Mouse (Mus musculus) spleen, adult 18-20 months (tissue): ENCODE results near the gene Ppm1g.

Experiments
- DNase-seq, 2 experiments: peaks; one replicate each; pipeline ENCODE4 v3.0.0; 2022; ENCODE audit warnings: mixed read lengths in 2 of 2

Gene Ppm1g

DNA sequence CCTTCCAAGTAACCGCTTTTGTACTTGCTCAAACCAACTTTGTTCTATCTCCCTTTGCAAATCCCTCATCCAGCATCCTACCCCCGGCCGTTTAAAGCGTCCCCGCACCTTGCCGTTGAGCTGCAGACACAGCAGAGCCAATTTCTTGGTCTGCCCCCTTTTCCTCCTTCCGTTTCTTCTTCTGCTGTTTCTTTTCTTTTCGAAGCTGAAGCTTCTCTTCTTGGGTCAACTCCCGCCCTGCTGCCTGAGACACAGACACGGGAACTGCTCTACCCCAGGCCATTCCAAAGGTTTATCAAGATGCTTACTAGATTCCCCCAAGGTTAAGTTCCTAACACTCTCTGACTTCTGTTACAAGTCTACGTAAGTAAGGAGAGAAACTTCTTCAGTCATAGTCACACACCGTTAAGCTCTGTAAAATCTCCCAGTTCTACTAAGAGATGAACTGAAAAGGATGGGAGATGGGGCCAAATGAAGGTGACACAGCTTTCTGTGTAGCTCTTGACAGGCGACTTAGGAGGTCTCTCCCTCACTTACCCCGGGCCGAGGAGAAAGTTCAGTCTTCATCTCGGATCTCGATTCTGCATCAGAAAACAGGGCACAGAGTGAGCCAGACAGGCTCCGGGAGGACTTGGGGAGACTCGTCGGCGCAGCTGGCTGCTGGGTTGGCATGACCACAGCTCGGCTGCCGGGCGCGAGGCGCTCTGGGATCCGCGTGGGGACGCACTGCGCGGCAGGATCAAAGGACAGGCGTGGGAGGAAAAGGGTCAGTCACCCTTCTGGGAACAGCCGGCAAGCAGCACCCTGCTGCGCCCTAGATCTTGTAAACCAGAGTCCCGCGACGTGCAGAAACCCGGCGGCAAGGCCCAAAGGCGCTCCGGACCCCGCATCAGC, 28.2 kb downstream of the Ppm1g start:
- no peak for DNase-seq

DNA sequence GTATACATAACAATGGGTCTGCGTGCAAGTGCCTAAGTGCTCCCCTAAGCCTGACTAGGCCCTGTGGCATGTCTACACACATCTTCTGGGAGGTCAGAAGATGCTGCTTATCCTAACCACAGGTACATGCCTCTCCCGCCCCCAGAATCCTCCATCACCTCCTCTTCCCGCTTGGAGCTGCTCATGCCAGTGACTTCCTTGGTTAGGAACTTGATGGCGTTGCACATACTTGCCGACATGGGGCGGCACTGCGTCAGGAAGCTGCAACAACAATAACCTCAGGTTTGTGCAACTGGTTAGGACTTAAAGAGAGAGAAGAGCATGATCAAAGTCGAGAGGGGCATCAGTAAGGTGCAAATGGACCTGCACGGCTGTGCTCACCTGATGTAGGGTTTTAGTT, 30.3 kb downstream of the Ppm1g start:
- no peak for DNase-seq

DNA sequence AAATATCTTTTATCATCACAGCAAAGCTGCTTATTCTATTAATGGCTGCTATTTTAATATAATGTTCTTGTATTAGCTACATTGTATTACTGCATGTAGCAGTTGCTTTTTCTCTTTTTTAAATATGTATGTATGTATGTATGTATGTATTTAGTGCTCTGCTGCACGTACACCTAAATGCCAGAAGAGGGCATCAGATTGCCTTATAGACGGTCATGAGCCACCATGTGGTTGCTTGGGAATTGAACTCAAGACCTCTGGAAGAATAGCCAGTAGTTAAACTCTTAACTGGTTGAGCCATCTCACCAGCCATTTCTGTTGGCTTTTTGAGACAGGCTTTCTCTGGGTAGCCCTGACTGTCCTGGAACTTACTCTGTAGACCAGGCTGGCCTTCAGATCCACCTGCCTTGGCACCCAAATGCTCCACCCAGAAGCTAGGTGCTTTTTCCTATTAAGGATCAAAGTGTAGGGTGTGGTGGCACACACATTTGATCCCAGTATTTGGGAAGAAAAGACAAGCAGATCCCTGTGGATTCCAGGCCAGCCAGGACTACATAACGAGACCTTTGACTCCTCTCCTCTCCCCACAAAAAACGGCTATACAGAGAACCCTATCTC, 32.2 kb downstream of the Ppm1g start:
- DNase-seq, result no peak

DNA sequence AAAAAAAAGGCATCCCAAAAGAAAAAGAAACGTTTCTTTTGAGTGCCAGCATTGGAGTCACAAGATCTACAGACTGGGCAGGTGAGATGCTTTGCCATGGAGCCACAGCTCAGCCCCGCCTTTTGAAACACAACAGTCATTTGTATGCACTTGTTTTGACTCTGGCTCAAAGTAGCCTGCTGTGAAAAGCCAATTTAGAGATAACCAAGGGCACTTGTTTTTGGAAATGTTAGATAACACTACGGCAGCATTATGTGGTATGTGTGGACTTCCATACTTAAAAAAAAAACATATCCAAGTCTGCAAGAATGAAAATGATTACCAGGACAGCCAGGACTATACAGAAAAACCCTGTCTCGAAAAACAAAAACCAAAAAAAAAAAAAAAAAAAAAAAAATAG, 36.8 kb downstream of the Ppm1g start:
- no peak for DNase-seq

DNA sequence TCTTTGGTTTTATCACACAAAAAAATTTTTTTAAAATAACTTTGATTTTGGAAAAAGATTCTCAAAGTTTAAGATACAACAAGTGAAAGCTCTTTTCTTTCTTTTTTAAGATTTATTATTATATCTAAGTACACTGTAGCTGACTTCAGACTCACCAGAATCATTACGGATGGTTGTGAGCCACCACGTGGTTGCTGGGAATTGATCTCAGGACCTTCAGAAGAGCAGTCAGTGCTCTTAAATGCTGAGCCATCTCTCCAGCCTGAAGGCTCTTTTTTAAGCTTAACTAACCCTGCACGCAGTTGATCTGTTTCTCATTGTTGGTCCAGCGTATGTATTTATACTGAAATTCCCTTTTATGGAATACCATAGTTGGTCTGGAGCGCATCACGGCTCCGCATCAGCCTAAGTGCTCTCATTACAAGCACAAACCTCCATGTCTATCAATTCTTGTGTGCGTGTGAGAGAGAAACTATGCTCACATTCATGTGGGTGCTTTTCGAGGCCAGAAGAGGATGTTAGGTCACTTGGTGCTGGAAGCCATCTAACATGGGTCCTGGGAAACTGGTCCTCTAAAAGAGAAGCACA, 39.2 kb downstream of the Ppm1g start:
- no peak for DNase-seq

DNA sequence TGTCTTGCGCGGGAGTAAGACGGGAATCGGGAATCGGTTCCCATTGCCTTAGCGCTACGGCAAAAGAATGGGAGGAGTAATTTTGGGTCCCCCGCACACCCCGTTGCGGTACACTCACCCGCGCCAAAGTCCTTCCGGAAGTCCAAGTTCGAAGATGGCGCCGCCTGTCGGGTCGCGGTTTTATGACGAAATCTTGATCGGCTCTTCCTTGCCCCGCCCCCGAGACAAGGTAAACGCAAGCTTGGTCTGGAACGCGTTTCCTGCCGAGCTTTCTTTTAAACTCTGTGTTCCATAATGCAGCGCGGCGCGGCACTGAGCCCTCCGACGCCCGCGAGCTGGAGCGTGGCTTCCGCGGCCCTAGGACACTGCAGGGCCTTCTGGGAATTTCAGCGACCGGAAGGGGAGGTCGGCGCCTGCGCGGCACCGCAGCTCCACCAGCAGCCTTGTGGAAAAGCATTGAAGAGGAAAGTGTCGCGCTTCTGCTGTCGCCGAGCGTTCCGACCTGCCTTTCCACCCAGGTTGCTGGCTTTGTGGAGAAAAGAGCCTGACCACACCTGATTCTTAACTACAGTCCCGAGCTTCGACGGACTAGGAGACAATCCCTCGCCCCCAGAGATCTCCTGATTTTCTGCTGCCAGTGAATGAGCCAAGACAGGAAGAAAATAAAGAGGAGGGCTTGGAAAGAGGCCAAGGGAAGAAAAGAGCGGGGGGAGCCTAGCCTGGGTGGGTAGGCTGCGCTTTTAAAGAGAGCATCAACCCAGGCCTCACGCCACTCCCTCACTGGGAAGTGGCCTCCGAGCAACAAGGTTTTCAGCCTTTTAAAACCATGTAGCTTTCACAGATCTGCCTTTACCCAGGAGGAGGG, 40.5 kb downstream of the Ppm1g start, which contains the start of the genes Gm29609 and Gtf3c2:
Gm29609 (minus strand) TSS at position 146 of the 865 bp plus-strand sequence.
Gtf3c2 (minus strand) TSS at position 379 of the 865 bp plus-strand sequence.
- peak; percentile 89 to 94 for DNase-seq

DNA sequence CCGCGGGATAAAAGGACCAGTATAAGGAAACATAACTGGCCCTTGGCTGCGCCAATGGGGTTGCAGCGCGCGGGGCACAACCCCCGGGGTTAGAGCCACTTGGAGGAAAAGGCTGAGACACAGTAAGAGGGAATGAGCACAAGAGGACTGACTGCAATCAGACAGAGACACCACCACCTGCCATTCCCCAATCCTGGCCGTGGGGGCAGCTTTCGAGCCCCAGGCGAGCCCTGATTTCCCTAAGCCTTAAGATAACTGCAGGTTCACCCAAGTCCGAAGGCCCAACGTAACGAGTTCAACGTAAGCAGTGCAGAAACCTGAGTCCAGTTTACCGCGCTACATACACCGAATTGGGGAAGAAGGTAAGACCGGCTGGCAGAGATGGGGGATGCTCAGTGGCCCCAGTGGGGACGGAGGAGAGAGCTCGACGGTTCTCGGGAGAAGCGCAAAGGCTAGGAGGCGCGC, 41.2 kb downstream of the Ppm1g start:
- DNase-seq, result no peak

DNA sequence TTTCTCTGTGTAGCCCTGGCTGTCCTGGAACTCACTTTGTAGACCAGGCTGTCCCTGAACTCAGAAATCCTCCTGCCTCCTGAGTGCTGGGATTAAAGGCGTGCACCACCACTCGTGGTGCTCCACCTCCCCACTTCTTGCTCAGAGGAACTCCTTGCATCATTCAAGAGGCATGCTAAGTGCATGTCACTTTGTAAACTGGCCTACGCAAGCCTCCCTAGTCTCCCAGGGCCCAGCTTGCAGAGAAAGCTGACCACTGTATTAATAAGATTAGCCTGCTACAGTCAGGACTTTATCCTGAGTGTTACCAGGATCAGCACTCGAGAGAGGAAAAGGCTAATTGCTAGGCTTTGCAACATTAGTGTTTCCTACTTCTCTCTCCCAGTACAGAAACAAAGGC, 51.9 kb downstream of the Ppm1g start:
- no peak for DNase-seq

DNA sequence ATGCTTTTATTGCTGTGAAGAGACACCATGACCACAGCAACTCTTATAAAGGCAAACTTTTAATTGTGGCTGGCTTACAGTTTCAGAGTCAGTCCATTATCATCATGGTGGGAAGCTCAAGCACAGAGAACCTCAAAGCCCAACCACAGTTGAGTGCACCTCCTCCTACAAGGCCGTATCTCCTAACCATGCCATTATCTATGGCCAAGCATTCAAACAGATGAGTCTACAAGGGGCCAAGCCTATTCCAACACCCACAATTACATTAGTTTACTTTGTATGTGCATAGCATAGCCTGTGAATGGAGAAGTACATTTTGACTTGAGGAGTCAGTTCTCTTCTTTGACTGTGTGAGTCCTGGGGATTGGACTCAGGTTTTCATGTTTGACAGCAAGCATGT, 55.6 kb downstream of the Ppm1g start:
- no peak for DNase-seq

DNA sequence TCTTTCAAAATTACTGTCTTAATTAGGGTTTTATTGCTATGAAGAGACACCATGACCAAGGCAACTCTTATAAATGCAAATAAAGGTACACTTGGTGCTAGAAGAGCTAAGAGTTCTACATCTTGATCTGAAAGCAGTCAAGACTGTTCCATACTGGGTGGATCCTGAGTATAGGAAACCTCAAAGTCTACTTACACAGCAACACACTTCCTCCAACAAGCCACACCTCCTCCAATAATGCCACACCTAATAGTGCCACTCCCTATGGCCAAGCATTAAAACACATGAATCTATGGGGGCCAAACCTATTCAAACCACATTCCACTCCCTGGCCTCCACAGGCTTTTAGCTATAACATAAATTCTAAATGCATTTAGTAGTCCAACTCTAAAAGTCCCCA, 58.0 kb downstream of the Ppm1g start:
- no peak for DNase-seq

DNA sequence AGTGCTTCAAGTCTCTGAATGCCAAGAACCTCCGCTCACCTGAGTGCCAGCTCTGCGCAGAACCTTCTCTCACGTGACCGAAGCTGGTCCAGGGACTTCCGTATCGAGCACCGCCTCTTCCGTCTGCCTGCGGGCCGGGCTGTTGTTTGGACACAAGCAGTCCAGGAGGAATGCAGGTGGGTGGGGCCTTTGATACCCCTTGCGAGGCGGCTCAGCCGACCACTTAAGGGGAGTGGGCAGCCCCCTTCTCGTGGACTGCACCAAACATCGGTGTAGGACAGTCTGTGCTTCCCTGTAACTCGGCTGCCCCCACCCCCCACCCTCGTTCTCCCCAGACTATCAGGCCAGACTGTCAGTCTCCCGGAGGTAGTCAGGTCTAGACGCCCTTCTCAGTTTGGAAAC, 66.3 kb downstream of the Ppm1g start, which contains the start of gene Mpv17:
Mpv17 (minus strand) TSS at position 100 of the 402 bp plus-strand sequence.
- peak; percentile 61 to 67 for DNase-seq

DNA sequence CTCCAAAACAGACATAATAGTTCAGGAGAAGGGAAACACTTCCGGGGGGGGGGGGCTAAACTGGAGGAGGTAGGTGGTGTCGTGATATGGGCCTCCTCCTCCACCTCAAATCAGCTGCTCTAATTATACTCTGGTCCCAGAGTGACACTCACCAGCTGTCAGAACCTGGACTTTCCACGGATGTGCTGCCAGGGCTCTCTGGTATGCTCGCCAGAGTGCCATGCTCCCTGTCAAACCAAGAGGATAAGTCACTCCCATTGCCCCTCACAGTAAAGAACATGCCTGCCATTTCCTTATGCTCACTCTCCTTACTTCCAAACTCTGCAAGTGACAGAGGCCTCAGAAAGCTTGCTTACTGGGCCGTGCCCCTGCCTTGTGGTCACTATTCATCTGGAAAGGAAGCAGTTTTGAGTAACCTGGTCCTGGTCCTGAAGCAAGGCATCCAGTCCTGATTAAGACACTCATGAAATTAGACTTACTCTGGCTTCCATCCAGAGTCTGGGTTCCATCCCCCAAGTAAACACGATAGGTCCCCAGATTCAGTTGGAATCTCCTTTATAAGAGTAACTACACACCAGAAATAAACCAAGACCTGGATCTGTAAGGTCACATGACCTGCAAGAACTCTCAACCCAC, 66.9 kb downstream of the Ppm1g start:
- DNase-seq, result no peak
